Mouse (Mus musculus) brain, embryonic 14.5 days (tissue): ENCODE results near the gene Ccdc160. TPM values are rescaled to one million over a fixed set of nuclear protein-coding genes. Genes with fewer than 3 reads are reported as not detected.

Experiments used
- DNase-seq: peaks from one replicate; pipeline ENCODE4 v3.0.0-alpha.2; 2011; ENCODE audit warnings: low read depth
- CTCF ChIP-seq: fragments of 200-500 bp; IDR thresholded peaks from 2 replicates; pipeline ENCODE4 v1.5.1; 2012; ENCODE audit warnings: inconsistent platforms, mild to moderate bottlenecking, moderate library complexity, borderline replicate concordance; ENCODE audit not compliant: insufficient read depth, insufficient read length; ENCODE audit errors: extremely low read depth
- POLR2A ChIP-seq: fragments of 200-500 bp; IDR thresholded peaks from 2 replicates; pipeline ENCODE4 v1.6.1; 2012; ENCODE audit warnings: mild to moderate bottlenecking, inconsistent platforms, borderline replicate concordance; ENCODE audit not compliant: poor library complexity, insufficient read depth, insufficient read length, severe bottlenecking; ENCODE audit errors: extremely low read depth
- polyA plus RNA-seq: library from polyadenylated mRNA; depleted of rRNA; stranded (reverse); fragments of >200 nt; gene quantifications from 2 replicates; pipeline ENCODE4 v1.2.3, GENCODE M21; 2012; rRNA removed

Ccdc160 gene
- polyA plus RNA-seq, 1 experiment: 3.1 TPM

DNA sequence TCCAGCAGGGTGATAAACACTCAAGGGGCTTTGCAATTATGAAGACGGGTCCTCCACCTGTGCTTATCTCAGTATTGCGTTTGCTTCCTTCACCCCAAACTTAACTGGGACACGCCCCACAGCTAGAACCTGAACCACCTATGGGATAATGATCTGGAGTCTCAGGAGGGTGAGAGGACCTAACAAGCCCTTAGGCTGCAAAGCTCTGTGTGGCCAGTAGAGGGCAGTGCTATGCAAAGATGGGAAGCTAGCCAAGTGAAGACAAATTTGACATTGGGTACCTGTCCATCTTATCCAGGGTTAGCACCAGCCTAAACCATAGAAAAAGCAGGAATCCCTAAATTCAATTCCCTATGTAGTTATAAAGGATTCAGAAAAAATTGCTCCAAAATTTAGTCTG lies 15.0 kb upstream of the Ccdc160 start:
- DNase-seq: peak; percentile 22
- peak; percentile 63; the same call in 1 of the 2 replicates for TF ChIP-seq CTCF
- TF ChIP-seq POLR2A: no peak

DNA sequence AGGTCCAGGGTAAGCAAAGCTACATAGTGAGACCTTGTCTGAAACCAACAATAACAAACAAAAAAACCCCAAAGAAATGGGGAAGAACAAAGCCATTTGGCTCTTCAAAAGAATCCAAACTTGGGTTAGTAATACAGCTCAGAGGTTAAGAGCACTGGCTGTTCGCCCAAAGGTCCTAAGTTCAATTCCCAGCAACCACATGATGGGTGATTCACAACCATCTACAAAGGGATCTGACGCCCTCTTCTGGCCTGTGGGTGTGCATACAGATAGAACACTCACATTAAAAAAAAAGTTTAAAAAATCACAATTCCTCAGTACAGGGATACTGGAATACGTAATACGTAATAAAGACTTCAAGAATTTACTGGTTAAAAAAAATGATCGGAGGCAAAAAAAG lies 13.3 kb upstream of the Ccdc160 start:
- TF ChIP-seq POLR2A (no peak), CTCF (no peak)
- DNase-seq: no peak

DNA sequence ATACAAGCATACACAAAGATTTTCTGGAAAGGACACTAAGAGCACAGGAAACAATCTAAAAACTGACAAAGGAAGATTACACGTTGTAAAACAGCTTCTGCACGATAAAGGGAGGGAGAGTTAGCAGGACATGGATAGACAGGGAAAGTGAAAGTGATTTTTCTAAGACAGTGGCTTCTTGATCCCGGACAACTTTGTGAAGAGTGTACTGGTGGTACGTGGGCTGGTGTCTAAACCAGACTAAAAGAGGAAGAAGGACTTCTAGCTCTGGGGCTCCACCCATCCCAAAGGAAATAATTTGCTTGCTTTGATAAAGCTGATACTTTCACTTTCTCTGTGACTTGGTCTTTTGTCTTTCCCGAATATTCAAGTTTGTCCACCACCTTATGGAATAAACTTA lies 7.1 kb upstream of the Ccdc160 start:
- no peak for DNase-seq
- TF ChIP-seq POLR2A: no peak
- TF ChIP-seq CTCF: no peak

DNA sequence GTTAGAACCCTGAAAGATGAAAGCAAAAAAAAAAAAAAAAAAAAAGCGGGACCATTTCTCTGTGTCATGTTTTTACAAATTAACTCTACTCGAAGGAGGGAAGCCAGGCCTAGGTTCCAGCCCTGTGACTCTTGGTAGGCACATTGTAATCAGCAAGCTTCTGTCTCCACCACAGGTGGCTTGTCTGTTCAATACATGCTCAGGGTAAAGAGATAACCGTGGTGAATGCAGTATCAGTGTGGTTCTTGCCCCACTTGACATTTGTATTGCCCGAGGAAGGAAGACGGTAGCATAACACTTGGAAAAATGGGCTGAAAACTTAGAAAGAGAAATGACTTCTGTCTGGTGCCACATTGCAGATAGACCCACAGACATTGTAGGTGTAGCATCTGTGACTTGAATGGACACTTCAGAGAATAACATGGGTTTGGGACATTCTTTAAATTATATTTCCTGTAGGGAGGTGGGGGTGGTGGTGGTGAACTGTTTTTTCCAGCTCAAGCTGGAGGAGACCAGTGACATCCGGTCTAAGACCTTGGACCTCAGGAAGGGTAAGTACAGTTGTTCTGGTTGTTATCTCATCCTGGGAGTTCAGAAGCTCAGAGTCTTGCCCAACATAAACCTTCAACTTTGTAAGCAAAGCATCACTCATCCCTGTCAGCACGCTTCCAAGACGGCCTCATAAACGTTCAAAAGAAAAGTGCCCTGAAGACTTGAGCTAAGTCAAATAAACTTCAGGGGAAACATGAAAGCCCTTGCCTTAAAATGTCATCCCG lies 1.1 kb downstream of the Ccdc160 start:
- peak; percentile 1 for DNase-seq

DNA sequence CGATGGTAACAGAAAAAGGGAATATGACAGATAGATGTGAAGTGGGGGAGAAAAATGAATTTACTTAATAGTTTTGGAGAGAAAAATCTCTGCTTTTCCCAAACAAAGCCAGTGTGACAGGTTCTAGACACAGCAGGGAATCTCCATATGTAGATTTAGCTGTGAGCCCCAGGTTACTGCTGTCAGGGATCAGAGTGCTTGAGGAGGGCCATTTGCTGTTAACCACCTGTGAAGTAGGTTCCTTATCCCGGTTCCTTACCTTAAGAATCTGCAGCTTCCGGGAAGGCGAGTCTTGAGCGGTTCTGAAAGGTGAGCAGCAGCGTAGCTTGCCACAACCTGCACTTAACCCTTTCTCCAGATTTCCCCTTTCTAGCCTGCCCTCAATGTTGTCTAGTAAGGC lies 1.9 kb downstream of the Ccdc160 start:
- DNase-seq: no peak
- no peak for TF ChIP-seq CTCF
- no peak for TF ChIP-seq POLR2A

More for the DNA sequence above, 1.1 kb downstream of the Ccdc160 start:
- TF ChIP-seq POLR2A (no peak), CTCF (no peak)

DNA sequence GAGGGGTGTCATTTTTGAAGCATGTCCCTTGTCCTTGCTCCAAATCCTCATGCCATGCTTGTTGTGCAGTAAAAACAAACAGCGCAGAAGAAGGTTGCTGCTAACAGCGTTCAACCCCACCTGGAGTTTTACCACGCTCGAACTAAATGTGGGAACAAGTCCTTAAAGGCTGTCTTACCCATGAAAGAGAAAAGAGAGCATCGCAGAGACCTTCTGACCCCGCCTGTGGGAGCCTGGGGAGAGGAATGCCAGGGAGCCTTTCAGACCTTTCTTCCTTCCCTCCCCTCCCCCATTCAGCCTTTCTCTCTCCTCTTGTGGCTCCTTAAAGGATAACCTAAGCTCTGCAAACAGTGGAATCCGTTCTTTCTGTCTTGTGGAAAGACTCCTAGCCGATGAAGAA lies 4.8 kb downstream of the Ccdc160 start:
- peak; percentile 1 for DNase-seq
- TF ChIP-seq CTCF: no peak
- TF ChIP-seq POLR2A: no peak

DNA sequence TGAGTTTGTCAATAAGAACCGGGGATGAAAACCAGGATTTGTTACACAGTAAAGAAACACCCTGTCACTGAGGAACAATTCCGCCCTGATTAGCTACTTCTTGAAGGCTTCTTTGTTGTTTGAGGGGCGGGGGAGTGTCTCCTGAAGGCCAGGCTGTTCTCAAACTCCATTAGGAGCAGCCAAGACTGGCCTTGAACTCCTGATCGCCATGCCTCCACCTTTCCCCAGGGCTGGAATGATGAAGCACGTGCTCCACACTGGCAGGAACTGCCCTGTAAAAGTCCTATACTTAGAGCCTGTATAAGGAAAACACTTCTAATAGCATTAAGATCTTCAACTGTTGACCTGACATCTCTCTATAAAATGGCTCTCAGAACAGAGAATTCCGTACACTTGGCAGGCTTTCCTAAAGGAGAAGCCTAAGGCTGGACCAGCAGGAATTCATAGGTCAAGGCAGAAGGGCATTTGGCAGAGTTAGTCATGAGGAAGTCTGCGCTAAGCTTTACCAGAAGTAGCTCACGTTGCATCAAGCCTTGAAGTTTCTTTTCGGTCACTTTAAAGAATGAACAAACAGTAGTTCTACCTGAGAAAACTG lies 6.1 kb downstream of the Ccdc160 start:
- DNase-seq: no peak
- no peak for TF ChIP-seq POLR2A
- TF ChIP-seq CTCF: no peak

DNA sequence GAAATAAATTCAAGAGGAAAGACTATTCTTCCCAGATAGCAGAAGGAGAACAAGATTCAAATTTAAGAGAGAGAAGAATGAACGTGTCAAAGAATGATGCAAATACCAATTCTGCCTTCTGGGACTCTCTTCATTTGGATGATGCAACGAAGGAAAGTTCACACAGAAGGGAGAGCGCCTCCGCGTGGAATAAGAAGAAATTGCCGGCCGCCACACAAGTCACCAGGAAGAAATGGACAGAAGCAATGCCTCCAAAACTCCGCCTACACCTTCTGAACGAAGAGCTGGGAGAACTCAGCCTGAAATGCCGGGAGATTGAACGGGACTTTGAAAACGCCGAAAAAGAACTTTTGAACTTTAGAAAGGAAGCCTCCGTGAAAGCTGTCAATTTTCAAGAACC lies 7.3 kb downstream of the Ccdc160 start:
- DNase-seq: no peak
- no peak for TF ChIP-seq CTCF
- TF ChIP-seq POLR2A: no peak

DNA sequence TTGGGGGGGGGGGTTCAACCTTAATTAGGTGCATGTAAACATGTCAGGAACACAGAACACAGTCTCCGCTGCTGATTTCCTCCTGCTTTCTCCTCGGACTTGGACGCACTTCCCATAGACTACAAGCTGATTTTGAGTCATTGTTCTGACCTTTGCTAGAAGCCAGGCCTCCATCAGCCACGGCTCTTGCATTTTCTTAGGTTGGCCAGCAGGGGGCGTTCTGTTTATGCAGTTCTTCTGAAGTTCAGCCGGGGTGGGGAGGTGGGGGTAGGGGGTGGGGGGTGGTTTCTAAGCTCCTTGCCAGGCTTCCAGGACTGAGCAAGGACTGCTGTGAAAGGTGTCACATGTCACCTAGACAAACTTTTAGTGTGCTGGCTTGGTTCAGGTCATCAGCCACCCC lies 8.6 kb downstream of the Ccdc160 start:
- no peak for TF ChIP-seq POLR2A
- TF ChIP-seq CTCF: peak; percentile 26; the same call in 1 of the 2 replicates
- DNase-seq: no peak

DNA sequence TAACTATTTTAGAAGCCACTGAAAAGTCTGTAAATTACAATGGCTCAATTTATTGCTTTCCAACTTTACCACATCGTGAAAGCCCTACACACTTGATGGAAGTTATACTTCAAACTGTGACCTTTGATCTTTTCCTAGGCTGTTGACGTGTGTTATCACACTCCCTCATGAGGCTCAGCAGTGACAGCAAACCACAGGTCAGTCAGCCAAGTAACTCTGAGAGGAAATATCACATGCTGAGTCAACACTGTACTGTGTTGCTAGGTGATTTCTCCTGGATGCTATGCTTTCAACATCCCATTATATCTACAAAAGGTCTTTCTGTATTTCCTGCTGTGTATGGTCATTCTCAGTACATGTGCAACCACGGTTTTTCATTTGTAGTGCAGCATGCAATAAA lies 28.3 kb downstream of the Ccdc160 start:
- TF ChIP-seq POLR2A: no peak
- no peak for TF ChIP-seq CTCF
- DNase-seq: peak; percentile 2

Other genes with a start within 250 kb of the Ccdc160 start
- gene Gpc3, start 177.2 kb upstream of the Ccdc160 start, polyA plus RNA-seq: 39.1 and 71.1 TPM in 2 replicates
- 54.4 and 55.7 TPM in 2 replicates for gene Phf6, start 121.1 kb downstream of the Ccdc160 start, polyA plus RNA-seq
- 39.6 and 40.6 TPM in 2 replicates for gene Hprt, start 196.9 kb downstream of the Ccdc160 start, polyA plus RNA-seq